Mouse (Mus musculus) layer of hippocampus, adult 8-10 months (tissue): Measurements from ENCODE around the gene Cmc4. TPM values are rescaled to one million over a fixed set of nuclear protein-coding genes. Genes with fewer than 3 reads are reported as not detected.

Source experiments
- DNase-seq, 2 experiments: peaks; one replicate each; pipeline ENCODE4 v3.0.0; 2022; ENCODE audit warnings: low spot score in 2 of 2
- total RNA-seq, 4 experiments: library from RNA; stranded (reverse); gene quantifications; 2 replicates each; pipeline ENCODE4 v1.2.4; 2022

Gene Cmc4
- total RNA-seq: 10 to 100 TPM; 11.9 to 14.3 (median 12.0) TPM

- DNase-seq: peak; percentile 78 to 83
Observed at GRCm38 (mm10) chrX:75415936-75416785, at the start of gene Cmc4, which contains the start of the genes Mtcp1 and Brcc3. Cmc4 (minus strand) TSS chrX:75416584. Mtcp1 (minus strand) TSS chrX:75416588. Brcc3 (plus strand) TSS chrX:75416628.

GRCm38 (mm10) chrX:75454597-75454996 is 38.2 kb upstream of the Cmc4 start:
- DNase-seq: no peak

- DNase-seq: no peak
Observed at GRCm38 (mm10) chrX:75409711-75410110, 6.7 kb downstream of the Cmc4 start.

- no peak for DNase-seq
Observed at GRCm38 (mm10) chrX:75403350-75403749, 13.0 kb downstream of the Cmc4 start.

- no peak for DNase-seq
Observed at GRCm38 (mm10) chrX:75402668-75403067, 13.7 kb downstream of the Cmc4 start.

- no peak for DNase-seq
Observed at GRCm38 (mm10) chrX:75399471-75399870, 16.9 kb downstream of the Cmc4 start.

GRCm38 (mm10) chrX:75382195-75382771 is 34.1 kb downstream of the Cmc4 start, which contains the start of the genes Fundc2 and F8:
Fundc2 (plus strand) TSS chrX:75382399.
F8 (minus strand) TSS chrX:75382615.
- peak; percentile 10 to 57 for DNase-seq

GRCm38 (mm10) chrX:75381699-75382098 is 34.7 kb downstream of the Cmc4 start:
- no peak for DNase-seq

- DNase-seq: no peak
Observed at GRCm38 (mm10) chrX:75381176-75381575, 35.2 kb downstream of the Cmc4 start.

- no peak for DNase-seq
Observed at GRCm38 (mm10) chrX:75376815-75377214, 39.6 kb downstream of the Cmc4 start.

GRCm38 (mm10) chrX:75372666-75373425 is 43.5 kb downstream of the Cmc4 start:
- no peak for DNase-seq

- DNase-seq: no peak
Observed at GRCm38 (mm10) chrX:75370197-75370596, 46.2 kb downstream of the Cmc4 start.

Other genes starting within 250 kb of the Cmc4 start
- 10 to 100 TPM; 46.7 to 55.4 (median 51.2) TPM for gene Fundc2, start 34.2 kb downstream of the Cmc4 start, total RNA-seq
- 1 to 10 TPM; 1.7 to 3.2 (median 2.3) TPM for gene F8, start 34.0 kb downstream of the Cmc4 start, total RNA-seq
- gene Mtcp1, start within 50 bp of the Cmc4 start, total RNA-seq: 10 to 100 TPM in 2 of 4 experiments, 1 to 10 TPM in 2; 8.9 to 13.7 (median 10.1) TPM
- 10 to 100 TPM; 35.5 to 38.2 (median 36.3) TPM for gene Brcc3, start within 50 bp of the Cmc4 start, total RNA-seq
- gene Vbp1, start 97.7 kb upstream of the Cmc4 start, total RNA-seq: 10 to 100 TPM; 65.9 to 84.3 (median 75.0) TPM
- gene Rab39b, start 161.6 kb upstream of the Cmc4 start, total RNA-seq: 10 to 100 TPM; 35.5 to 43.8 (median 40.6) TPM